Mouse (Mus musculus): ENCODE measurements around the gene Nudt4.

DNA sequence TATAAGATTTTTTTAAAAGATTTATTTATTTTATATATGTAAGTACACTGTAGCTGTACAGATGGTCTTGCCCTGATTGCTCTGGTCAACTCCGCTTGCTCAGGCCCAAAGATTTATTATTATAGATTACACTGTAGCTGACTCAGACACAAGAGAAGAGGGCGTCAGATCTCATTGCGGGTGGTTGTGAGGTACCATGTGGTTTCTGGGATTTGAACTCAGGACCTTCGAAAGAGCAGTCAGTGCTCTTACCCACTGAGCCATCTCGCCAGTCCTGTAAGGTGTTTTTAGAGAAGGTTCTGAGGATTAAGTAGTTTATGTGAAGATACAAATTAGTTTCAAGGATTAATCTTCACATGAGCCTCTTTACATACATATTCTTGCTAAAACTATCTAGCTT, 38.1 kb downstream of the Nudt4 start:
- TF ChIP-seq CTCF (IDR thresholded peaks at IDR 0.05; ENCODE audit: borderline replicate concordance, extremely low read depth, insufficient read depth, insufficient read length) (no peak), POLR2A (IDR thresholded peaks at IDR 0.05; ENCODE audit: borderline replicate concordance, extremely low read depth, insufficient read depth, insufficient read length, poor library complexity, severe bottlenecking) (no peak)
